Mouse (Mus musculus): ENCODE results near the gene Alk. TPM values are rescaled to one million over a fixed set of nuclear protein-coding genes. Genes with fewer than 3 reads are reported as not detected.

The Alk gene
- total and polyA plus RNA-seq, 2 experiments = not detected

DNA sequence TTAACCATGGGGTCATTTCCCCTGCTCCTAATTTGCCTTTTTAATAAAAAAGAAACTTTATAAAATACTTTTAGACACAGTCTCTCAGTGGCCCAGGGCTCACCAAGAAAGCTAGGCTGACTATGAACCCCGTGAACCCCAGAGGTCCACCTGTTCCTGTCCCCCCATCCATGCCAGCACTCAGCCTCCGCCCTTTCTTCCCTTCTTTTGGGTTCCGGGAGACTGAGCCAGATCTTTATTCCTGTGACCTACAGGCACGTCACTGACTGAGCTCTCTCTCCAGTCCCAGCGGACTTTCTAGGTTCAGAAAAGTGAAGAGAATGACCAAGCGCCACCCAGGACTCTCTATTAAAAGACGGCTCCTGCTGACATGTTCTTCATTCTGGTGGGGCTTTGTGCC, 728.9 kb downstream of the Alk start:
- Histone ChIP-seq H3K27me3 (ENCODE audit: control insufficient read depth, insufficient read depth, low read length) (no peaks in the 10 kb centered on the region), H3K79me2 (ENCODE audit: control insufficient read depth, insufficient read depth, low read length) (no peaks in the 10 kb centered on the region), H3K9ac (ENCODE audit: low read depth, low read length) (no peak overlapping the region), H3K4me3 (ENCODE audit: insufficient read depth, low read depth, low read length) (no peak overlapping the region), H3K36me3 (ENCODE audit: control insufficient read depth, insufficient read depth, low read length) (no peaks in the 10 kb centered on the region), H3K4me1 (ENCODE audit: control insufficient read depth, insufficient read depth, low read length) (no peaks in the 10 kb centered on the region), H3K27ac (replicated peaks; ENCODE audit: insufficient read depth, low read depth, low read length) (no peak overlapping the region)
- 75% methylated on average over 7 of the region's 7 CpGs for WGBS
- TF ChIP-seq POLR2A (IDR thresholded peaks at IDR 0.05; ENCODE audit: extremely low read depth, insufficient read depth, low read length) = no peak
- no peak for DNase-seq (ENCODE audit: extremely low read depth, low read depth, low spot score)

DNA sequence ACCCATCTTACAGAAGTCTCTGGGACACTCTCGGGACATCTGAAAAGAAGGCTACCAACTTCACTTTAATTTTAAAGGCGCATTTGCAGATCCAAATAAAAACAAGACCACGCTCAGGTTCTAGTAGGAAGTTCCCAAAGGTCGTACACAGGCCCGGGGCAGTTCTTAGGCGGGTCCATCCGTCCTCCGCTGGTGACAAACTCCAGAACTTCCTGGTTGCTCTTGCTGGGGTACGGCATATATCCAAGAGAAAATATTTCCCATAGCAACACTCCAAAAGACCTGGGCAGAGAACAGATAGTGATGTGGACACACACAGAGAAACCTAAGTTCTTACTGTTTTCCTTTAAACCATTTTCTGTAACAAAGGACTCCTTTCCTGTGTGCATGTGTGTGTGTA, 729.6 kb downstream of the Alk start:
- Histone ChIP-seq H3K27me3 (ENCODE audit: control insufficient read depth, insufficient read depth, low read length) (peaks cover 2% of the 10 kb centered on the region; the same call in 1 of the 2 replicates), H3K27ac (replicated peaks; ENCODE audit: insufficient read depth, low read depth, low read length) (no peak overlapping the region), H3K4me1 (ENCODE audit: control insufficient read depth, insufficient read depth, low read length) (no peaks in the 10 kb centered on the region), H3K79me2 (ENCODE audit: control insufficient read depth, insufficient read depth, low read length) (no peaks in the 10 kb centered on the region), H3K36me3 (ENCODE audit: control insufficient read depth, insufficient read depth, low read length) (no peaks in the 10 kb centered on the region), H3K9ac (ENCODE audit: low read depth, low read length) (no peak overlapping the region), H3K4me3 (ENCODE audit: insufficient read depth, low read depth, low read length) (no peak overlapping the region)
- no peak for DNase-seq (ENCODE audit: extremely low read depth, low read depth, low spot score)
- 77% methylated on average over 9 of the region's 9 CpGs for WGBS
- TF ChIP-seq CTCF (IDR thresholded peaks at IDR 0.05; ENCODE audit: low read depth, low read length) (no peak), POLR2A (IDR thresholded peaks at IDR 0.05; ENCODE audit: extremely low read depth, insufficient read depth, low read length) (no peak)

DNA sequence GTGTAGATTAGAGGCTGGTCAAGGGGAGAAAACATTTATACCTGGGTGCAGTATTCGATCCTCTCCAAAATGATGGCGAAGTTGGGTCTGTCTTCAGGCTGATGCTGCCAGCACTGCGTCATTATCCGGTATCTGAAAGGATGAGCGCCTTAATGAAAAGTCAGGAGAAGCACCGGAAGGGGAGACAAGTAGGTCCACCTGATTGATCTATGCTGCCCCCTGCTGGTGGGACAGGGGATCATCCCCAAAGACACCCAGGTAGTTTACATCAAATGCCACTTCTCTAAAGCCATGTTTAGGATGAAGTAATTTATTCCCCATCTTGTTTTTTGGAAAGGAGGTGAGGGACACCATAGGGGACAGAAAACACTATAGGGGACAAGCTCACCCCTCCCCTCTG, 730.4 kb downstream of the Alk start:
- H3K36me3 ChIP-seq (ENCODE audit: control insufficient read depth, insufficient read depth, low read length) = no peaks in the 10 kb centered on the region
- peak; percentile 33 for DNase-seq (ENCODE audit: extremely low read depth, low read depth, low spot score)
- H3K79me2 ChIP-seq (ENCODE audit: control insufficient read depth, insufficient read depth, low read length) = no peaks in the 10 kb centered on the region
- H3K4me3 ChIP-seq (ENCODE audit: insufficient read depth, low read depth, low read length) = no peak overlapping the region
- 27% methylated on average over 6 of the region's 6 CpGs for WGBS
- H3K27me3 ChIP-seq (ENCODE audit: control insufficient read depth, insufficient read depth, low read length) = peaks cover 8% of the 10 kb centered on the region
- TF ChIP-seq POLR2A (IDR thresholded peaks at IDR 0.05; ENCODE audit: extremely low read depth, insufficient read depth, low read length) = no peak
- peak; percentile 81 for TF ChIP-seq CTCF (IDR thresholded peaks at IDR 0.05; ENCODE audit: low read depth, low read length)
- H3K4me1 ChIP-seq (ENCODE audit: control insufficient read depth, insufficient read depth, low read length) = no peaks in the 10 kb centered on the region
- no peak overlapping the region for H3K9ac ChIP-seq (ENCODE audit: low read depth, low read length)
- no peak overlapping the region for H3K27ac ChIP-seq (replicated peaks; ENCODE audit: insufficient read depth, low read depth, low read length)

DNA sequence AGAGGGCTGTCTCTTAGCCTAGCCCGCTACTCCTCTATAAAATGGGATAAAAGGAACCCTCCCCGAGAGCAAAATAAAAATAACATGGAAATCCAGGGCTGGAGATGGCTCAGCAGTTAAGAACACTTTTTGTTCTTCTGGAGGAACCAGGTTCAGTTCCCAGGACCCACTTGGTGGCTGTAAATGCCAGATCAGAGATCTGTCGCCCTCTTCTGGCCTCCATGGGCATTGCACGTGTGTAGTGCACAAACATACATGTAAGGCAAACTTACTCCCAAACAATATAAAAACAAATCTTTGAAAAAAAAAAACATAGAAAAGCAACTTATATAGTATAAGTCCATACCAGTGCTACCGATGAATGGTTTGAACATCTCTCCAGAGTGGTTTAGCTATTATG, 731.5 kb downstream of the Alk start:
- TF ChIP-seq CTCF (IDR thresholded peaks at IDR 0.05; ENCODE audit: low read depth, low read length) (peak; percentile 73), POLR2A (IDR thresholded peaks at IDR 0.05; ENCODE audit: extremely low read depth, insufficient read depth, low read length) (no peak)
- Histone ChIP-seq H3K9ac (ENCODE audit: low read depth, low read length) (no peak overlapping the region), H3K4me3 (ENCODE audit: insufficient read depth, low read depth, low read length) (no peak overlapping the region), H3K79me2 (ENCODE audit: control insufficient read depth, insufficient read depth, low read length) (no peaks in the 10 kb centered on the region), H3K4me1 (ENCODE audit: control insufficient read depth, insufficient read depth, low read length) (no peaks in the 10 kb centered on the region), H3K27ac (replicated peaks; ENCODE audit: insufficient read depth, low read depth, low read length) (no peak overlapping the region), H3K36me3 (ENCODE audit: control insufficient read depth, insufficient read depth, low read length) (no peaks in the 10 kb centered on the region), H3K27me3 (ENCODE audit: control insufficient read depth, insufficient read depth, low read length) (peaks cover 8% of the 10 kb centered on the region)
- 64% methylated on average over 5 of the region's 5 CpGs for WGBS
- peak; percentile 29 for DNase-seq (ENCODE audit: extremely low read depth, low read depth, low spot score)

DNA sequence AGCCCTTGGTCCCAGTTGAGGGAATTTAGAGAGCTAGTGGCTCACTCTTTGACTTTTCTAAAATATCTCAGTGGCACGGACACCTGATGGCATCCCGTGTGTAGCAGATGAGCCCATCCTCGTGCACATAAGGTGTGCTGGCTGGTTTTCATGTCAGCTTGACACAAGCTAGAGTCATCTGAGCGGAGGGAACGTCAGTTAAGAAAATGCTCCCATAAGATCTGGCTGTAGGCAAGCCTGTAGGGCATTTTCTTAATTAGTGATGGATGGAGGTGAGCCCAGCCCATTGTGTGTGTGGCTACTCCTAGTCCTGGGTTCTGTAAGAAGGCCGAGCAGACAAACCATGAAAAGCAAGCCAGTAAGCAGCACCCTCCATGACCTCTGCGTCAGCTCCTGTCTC, 732.4 kb downstream of the Alk start:
- no peaks in the 10 kb centered on the region for H3K79me2 ChIP-seq (ENCODE audit: control insufficient read depth, insufficient read depth, low read length)
- H3K27me3 ChIP-seq (ENCODE audit: control insufficient read depth, insufficient read depth, low read length) = peaks cover 8% of the 10 kb centered on the region
- H3K36me3 ChIP-seq (ENCODE audit: control insufficient read depth, insufficient read depth, low read length) = no peaks in the 10 kb centered on the region
- H3K4me1 ChIP-seq (ENCODE audit: control insufficient read depth, insufficient read depth, low read length) = no peaks in the 10 kb centered on the region
- WGBS = 88% methylated on average over 7 of the region's 7 CpGs
- no peak overlapping the region for H3K4me3 ChIP-seq (ENCODE audit: insufficient read depth, low read depth, low read length)
- no peak overlapping the region for H3K9ac ChIP-seq (ENCODE audit: low read depth, low read length)
- TF ChIP-seq CTCF (IDR thresholded peaks at IDR 0.05; ENCODE audit: low read depth, low read length) (no peak), POLR2A (IDR thresholded peaks at IDR 0.05; ENCODE audit: extremely low read depth, insufficient read depth, low read length) (no peak)
- no peak for DNase-seq (ENCODE audit: extremely low read depth, low read depth, low spot score)
- no peak overlapping the region for H3K27ac ChIP-seq (replicated peaks; ENCODE audit: insufficient read depth, low read depth, low read length)

DNA sequence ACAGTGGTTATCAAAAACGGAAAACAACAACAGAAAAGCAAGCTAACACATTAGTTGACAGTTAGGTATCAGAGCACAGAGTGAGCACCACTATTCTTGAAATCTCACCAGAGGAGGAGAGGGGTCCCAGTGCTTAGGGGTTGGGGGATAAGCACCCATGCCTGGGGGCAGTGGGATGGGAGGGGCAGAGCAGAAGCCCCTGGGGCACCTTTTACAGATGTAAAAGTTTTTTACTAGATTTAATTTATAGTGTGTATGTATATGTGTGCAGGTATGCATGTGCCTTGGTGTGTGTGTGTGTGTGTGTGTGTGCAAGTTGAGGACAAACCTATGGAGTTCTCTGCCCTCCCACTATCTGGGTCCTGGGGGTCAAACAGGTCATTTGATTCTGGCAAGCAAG, 733.8 kb downstream of the Alk start:
- no peak for DNase-seq (ENCODE audit: extremely low read depth, low read depth, low spot score)
- no peak overlapping the region for H3K27ac ChIP-seq (replicated peaks; ENCODE audit: insufficient read depth, low read depth, low read length)
- WGBS = 59% methylated on average over 1 of the region's 1 CpGs
- no peak overlapping the region for H3K9ac ChIP-seq (ENCODE audit: low read depth, low read length)
- TF ChIP-seq POLR2A (IDR thresholded peaks at IDR 0.05; ENCODE audit: extremely low read depth, insufficient read depth, low read length) (no peak), CTCF (IDR thresholded peaks at IDR 0.05; ENCODE audit: low read depth, low read length) (no peak)
- H3K4me1 ChIP-seq (ENCODE audit: control insufficient read depth, insufficient read depth, low read length) = no peaks in the 10 kb centered on the region
- H3K4me3 ChIP-seq (ENCODE audit: insufficient read depth, low read depth, low read length) = no peak overlapping the region
- H3K36me3 ChIP-seq (ENCODE audit: control insufficient read depth, insufficient read depth, low read length) = no peaks in the 10 kb centered on the region
- H3K27me3 ChIP-seq (ENCODE audit: control insufficient read depth, insufficient read depth, low read length) = peaks cover 8% of the 10 kb centered on the region
- no peaks in the 10 kb centered on the region for H3K79me2 ChIP-seq (ENCODE audit: control insufficient read depth, insufficient read depth, low read length)
